Mouse (Mus musculus): ENCODE measurements at regions not wholly inside any gene's neighbourhood (a gene's known extent, or its start where the extent isn't known, plus 50 kb on each side); places are given as distances from the start of the nearest gene placed in this dataset.
A peak's percentile ranks its signal among the peaks of the same experiment; 100 is the strongest.
"Not testable (repeated sequence)": the region's sequence is repeated elsewhere in the genome, so short reads cannot be mapped to it uniquely, and the experiment has no call there.

DNA sequence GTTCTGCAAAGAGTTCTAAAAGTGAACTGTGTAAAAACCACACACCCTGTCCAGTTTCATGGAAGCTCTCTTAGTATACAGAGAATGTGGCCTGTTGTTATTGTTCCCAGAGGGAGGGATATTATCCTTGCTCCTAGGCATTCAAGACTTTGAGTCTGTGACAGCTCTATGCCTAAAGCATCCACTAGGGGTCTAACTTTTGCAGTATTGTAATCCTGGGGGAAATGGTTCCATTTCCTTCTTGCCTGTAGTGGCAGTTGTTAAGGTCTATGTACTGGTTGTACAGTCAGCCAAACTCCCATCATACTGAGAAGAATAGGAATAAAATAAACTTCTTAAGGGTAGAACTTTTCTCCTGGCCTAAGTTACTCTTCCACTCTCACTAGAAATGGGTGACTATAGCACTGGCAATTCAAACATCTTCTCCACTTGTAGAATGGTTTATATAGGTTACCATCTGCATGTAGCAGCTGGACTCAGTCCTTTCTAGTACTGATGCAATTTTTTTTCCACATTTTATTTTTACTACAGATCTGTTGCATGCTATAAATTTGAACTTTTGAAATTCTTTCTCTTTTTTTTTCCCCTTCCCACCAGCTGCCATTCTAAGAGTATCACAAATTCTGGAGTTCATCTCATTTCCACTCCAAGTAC, 51.4 kb upstream of the Dpt start:
- Histone ChIP-seq H3K4me1 (ENCODE audit: control insufficient read depth, insufficient read depth, low read length) (no peaks in the 10 kb centered on the region), H3K27ac (ENCODE audit: insufficient read depth, low read length) (no peak overlapping the region), H3K4me3 (ENCODE audit: insufficient read depth, low read length) (no peak overlapping the region)
- TF ChIP-seq POLR2A (IDR thresholded peaks at IDR 0.05; ENCODE audit: extremely low read depth, insufficient read depth, low read length) (no peak), CTCF (IDR thresholded peaks at IDR 0.05; ENCODE audit: extremely low read depth, insufficient read depth, low read length) (peak; percentile 18; the same call in 1 of the 2 replicates)

DNA sequence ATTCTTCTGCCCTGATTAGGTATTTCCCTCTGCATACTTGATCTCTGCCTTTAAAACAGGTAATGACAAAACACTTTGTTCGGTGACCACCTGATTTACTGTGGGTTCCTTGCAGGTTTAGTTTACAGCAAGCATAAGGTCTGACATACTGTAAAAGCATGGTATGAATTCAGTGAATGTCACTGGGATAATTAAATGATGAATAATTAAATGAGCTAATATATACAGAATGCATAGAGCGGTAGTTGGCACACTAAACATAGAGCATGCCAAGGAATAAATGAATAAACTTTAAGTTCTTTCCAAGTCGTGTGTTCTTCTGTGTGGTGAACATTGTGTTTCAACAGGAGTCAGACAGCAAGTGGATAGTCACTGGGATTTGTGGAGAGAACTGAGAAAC, 51.9 kb upstream of the Dpt start:
- TF ChIP-seq POLR2A (IDR thresholded peaks at IDR 0.05; ENCODE audit: extremely low read depth, insufficient read depth, low read length) (no peak), CTCF (IDR thresholded peaks at IDR 0.05; ENCODE audit: extremely low read depth, insufficient read depth, low read length) (no peak)
- Histone ChIP-seq H3K27ac (ENCODE audit: insufficient read depth, low read length) (no peak overlapping the region), H3K4me1 (ENCODE audit: control insufficient read depth, insufficient read depth, low read length) (no peaks in the 10 kb centered on the region), H3K4me3 (ENCODE audit: insufficient read depth, low read length) (no peak overlapping the region)

DNA sequence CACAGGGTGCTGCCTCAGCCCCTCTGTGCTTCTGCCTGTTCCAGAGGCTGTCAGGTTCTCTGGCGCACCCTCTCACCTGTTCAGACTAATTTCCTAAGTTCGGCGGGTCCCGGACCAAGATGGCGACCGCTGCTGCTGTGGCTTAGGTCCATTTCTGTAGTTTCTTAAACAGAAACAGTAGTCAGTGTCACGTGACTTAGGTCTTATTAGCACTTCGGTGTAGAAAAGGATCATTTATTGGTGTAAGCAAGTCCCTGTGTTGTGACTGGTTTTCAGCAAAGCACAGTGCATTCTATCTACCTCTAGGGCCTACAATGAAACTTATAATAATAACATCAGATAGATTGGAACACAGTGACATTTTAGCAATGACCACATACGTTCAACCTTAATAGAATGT, 53.5 kb upstream of the Dpt start:
- not testable (repeated sequence) for H3K4me1 ChIP-seq (ENCODE audit: control insufficient read depth, insufficient read depth, low read length); H3K27ac ChIP-seq (ENCODE audit: insufficient read depth, low read length)

DNA sequence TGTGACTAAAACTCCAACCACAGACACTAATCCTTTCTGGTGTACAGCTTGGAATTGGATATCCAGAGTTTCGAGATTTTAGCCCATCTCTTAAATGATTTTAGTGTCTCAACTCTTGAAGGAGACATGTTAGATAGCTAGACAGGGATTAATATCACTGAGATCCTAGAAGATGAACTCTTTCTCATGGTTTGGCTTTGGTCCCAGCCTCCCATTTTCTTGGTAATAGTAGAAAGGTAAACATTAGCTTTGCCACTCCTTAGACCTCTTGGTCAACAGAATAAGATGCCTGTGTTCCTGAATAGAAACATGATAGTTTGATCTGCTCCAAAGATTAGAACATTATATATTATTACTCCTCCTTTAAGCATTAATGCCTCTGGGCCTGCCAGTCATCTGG, 60.8 kb upstream of the Dpt start:
- Histone ChIP-seq H3K4me3 (ENCODE audit: insufficient read depth, low read length) (no peak overlapping the region), H3K4me1 (ENCODE audit: control insufficient read depth, insufficient read depth, low read length) (no peaks in the 10 kb centered on the region), H3K27ac (ENCODE audit: insufficient read depth, low read length) (no peak overlapping the region)
- TF ChIP-seq CTCF (IDR thresholded peaks at IDR 0.05; ENCODE audit: extremely low read depth, insufficient read depth, low read length) (no peak), POLR2A (IDR thresholded peaks at IDR 0.05; ENCODE audit: extremely low read depth, insufficient read depth, low read length) (no peak)

More for the DNA sequence above, 53.5 kb upstream of the Dpt start:
- not testable (repeated sequence) for H3K4me3 ChIP-seq (ENCODE audit: insufficient read depth, low read length)

GRCm38 (mm10) chr1:164733741-164734140, 62.7 kb upstream of the Dpt start:
- no peak for TF ChIP-seq CTCF (IDR thresholded peaks at IDR 0.05; ENCODE audit: extremely low read depth, insufficient read depth, low read length)
- TF ChIP-seq POLR2A (IDR thresholded peaks at IDR 0.05; ENCODE audit: extremely low read depth, insufficient read depth, low read length), result no peak
- H3K4me3 ChIP-seq (ENCODE audit: insufficient read depth, low read length), result no peak overlapping the region
- H3K27ac ChIP-seq (ENCODE audit: insufficient read depth, low read length), result no peak overlapping the region
- H3K4me1 ChIP-seq (ENCODE audit: control insufficient read depth, insufficient read depth, low read length), result no peaks in the 10 kb centered on the region

GRCm38 (mm10) chr1:164722054-164722453, 74.4 kb upstream of the Dpt start:
- Histone ChIP-seq H3K27ac (ENCODE audit: insufficient read depth, low read length) (peak overlapping the region; percentile 29; the same call in 1 of the 2 replicates), H3K4me1 (ENCODE audit: control insufficient read depth, insufficient read depth, low read length) (peaks cover 4% of the 10 kb centered on the region), H3K4me3 (ENCODE audit: insufficient read depth, low read length) (no peak overlapping the region)
- TF ChIP-seq POLR2A (IDR thresholded peaks at IDR 0.05; ENCODE audit: extremely low read depth, insufficient read depth, low read length), result no peak
- TF ChIP-seq CTCF (IDR thresholded peaks at IDR 0.05; ENCODE audit: extremely low read depth, insufficient read depth, low read length), result no peak

GRCm38 (mm10) chr1:164714905-164715304, 81.5 kb upstream of the Dpt start:
- no peak overlapping the region for H3K27ac ChIP-seq (ENCODE audit: insufficient read depth, low read length)
- H3K4me3 ChIP-seq (ENCODE audit: insufficient read depth, low read length), result no peak overlapping the region
- H3K4me1 ChIP-seq (ENCODE audit: control insufficient read depth, insufficient read depth, low read length), result no peaks in the 10 kb centered on the region
- TF ChIP-seq POLR2A (IDR thresholded peaks at IDR 0.05; ENCODE audit: extremely low read depth, insufficient read depth, low read length), result no peak
- TF ChIP-seq CTCF (IDR thresholded peaks at IDR 0.05; ENCODE audit: extremely low read depth, insufficient read depth, low read length), result no peak

DNA sequence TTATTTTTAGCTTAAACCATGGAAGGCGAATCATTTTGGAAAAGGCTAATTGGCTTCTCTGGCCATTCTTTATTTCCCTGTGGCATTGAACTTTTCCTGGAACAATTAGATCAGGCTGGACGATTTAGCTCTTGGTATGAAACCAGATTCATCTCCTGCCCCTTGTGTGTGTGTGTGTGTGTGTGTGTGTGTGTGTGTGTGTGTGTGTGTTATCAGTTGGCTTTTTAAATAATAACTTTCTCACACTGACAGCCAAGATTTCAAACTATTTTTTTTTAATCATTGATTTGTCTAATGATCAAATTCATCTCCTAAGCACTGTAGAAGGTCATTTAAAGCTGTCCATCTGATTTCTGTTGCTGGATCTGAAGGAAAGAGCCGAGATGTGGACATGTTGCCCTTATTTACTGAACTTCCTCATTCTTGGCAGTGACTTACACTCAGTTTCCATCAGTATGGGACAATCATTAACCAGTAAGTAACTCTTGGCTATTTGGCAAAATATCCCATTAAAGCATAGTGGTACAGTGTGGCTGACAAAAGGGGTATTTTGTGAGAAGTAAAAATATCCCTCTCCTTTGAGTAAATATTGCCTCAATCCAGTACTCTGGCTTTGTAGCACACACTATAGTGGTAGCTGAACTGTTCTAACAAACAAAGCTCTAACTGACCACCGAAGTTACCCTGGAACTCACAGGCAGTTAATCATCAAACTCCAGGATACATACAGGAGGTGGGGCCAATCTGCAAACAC, 82.5 kb upstream of the Dpt start:
- H3K4me1 ChIP-seq (ENCODE audit: control insufficient read depth, insufficient read depth, low read length), result no peaks in the 10 kb centered on the region
- no peak for TF ChIP-seq CTCF (IDR thresholded peaks at IDR 0.05; ENCODE audit: extremely low read depth, insufficient read depth, low read length)
- TF ChIP-seq POLR2A (IDR thresholded peaks at IDR 0.05; ENCODE audit: extremely low read depth, insufficient read depth, low read length), result no peak
- no peak overlapping the region for H3K4me3 ChIP-seq (ENCODE audit: insufficient read depth, low read length)
- no peak overlapping the region for H3K27ac ChIP-seq (ENCODE audit: insufficient read depth, low read length)

- Histone ChIP-seq H3K27ac (ENCODE audit: insufficient read depth, low read length) (no peak overlapping the region), H3K4me3 (ENCODE audit: insufficient read depth, low read length) (no peak overlapping the region)
- TF ChIP-seq POLR2A (IDR thresholded peaks at IDR 0.05; ENCODE audit: extremely low read depth, insufficient read depth, low read length) (no peak), CTCF (IDR thresholded peaks at IDR 0.05; ENCODE audit: extremely low read depth, insufficient read depth, low read length) (no peak)
Observed at GRCm38 (mm10) chr1:164712514-164712913, 83.9 kb upstream of the Dpt start.

GRCm38 (mm10) chr1:164704397-164705091, 91.9 kb upstream of the Dpt start:
- TF ChIP-seq POLR2A (IDR thresholded peaks at IDR 0.05; ENCODE audit: extremely low read depth, insufficient read depth, low read length) (no peak), CTCF (IDR thresholded peaks at IDR 0.05; ENCODE audit: extremely low read depth, insufficient read depth, low read length) (no peak)
- Histone ChIP-seq H3K4me3 (ENCODE audit: insufficient read depth, low read length) (no peak overlapping the region), H3K27ac (ENCODE audit: insufficient read depth, low read length) (no peak overlapping the region), H3K4me1 (ENCODE audit: control insufficient read depth, insufficient read depth, low read length) (peaks cover 4% of the 10 kb centered on the region)

More at GRCm38 (mm10) chr1:164712514-164712913, 83.9 kb upstream of the Dpt start:
- H3K4me1 ChIP-seq (ENCODE audit: control insufficient read depth, insufficient read depth, low read length), result no peaks in the 10 kb centered on the region

Measured in cortical plate, adult 2 months (tissue).